Mouse (Mus musculus): ENCODE data around the gene Enpep.

Enpep gene

GRCm38 (mm10) chr3:129311951-129312350 is 20.6 kb downstream of the Enpep start:
- no peak for DNase-seq

GRCm38 (mm10) chr3:129309926-129310325 is 22.6 kb downstream of the Enpep start:
- DNase-seq, result no peak

GRCm38 (mm10) chr3:129308876-129309275 is 23.6 kb downstream of the Enpep start:
- DNase-seq, result no peak

GRCm38 (mm10) chr3:129308102-129308752 is 24.3 kb downstream of the Enpep start:
- DNase-seq, result no peak

- DNase-seq, result peak; percentile 37 to 45
Measured at GRCm38 (mm10) chr3:129303941-129304340, 28.6 kb downstream of the Enpep start.

GRCm38 (mm10) chr3:129299874-129300273 is 32.6 kb downstream of the Enpep start:
- DNase-seq, result no peak

- no peak for DNase-seq
Measured at GRCm38 (mm10) chr3:129298606-129299005, 33.9 kb downstream of the Enpep start.

GRCm38 (mm10) chr3:129296994-129297393 is 35.5 kb downstream of the Enpep start:
- peak in 1 of 2 experiments; percentile 40 for DNase-seq

GRCm38 (mm10) chr3:129295883-129296282 is 36.6 kb downstream of the Enpep start:
- DNase-seq, result no peak

- DNase-seq, result no peak
Measured at GRCm38 (mm10) chr3:129289536-129289935, 43.0 kb downstream of the Enpep start.

- no peak for DNase-seq
Measured at GRCm38 (mm10) chr3:129287140-129287539, 45.4 kb downstream of the Enpep start.

- peak in 1 of 2 experiments; percentile 24 for DNase-seq
Measured at GRCm38 (mm10) chr3:129286426-129286825, 46.1 kb downstream of the Enpep start.

- no peak for DNase-seq
Measured at GRCm38 (mm10) chr3:129284326-129284725, 48.2 kb downstream of the Enpep start.

GRCm38 (mm10) chr3:129279441-129279840 is 53.1 kb downstream of the Enpep start:
- no peak for DNase-seq

GRCm38 (mm10) chr3:129273156-129273831 is 59.2 kb downstream of the Enpep start:
- no peak for DNase-seq

- DNase-seq, result peak; percentile 19 to 27
Measured at GRCm38 (mm10) chr3:129270044-129270443, 62.5 kb downstream of the Enpep start.

GRCm38 (mm10) chr3:129268886-129269683 is 63.4 kb downstream of the Enpep start:
- peak; percentile 20 to 31 for DNase-seq

GRCm38 (mm10) chr3:129258497-129258896 is 74.0 kb downstream of the Enpep start:
- DNase-seq, result no peak

GRCm38 (mm10) chr3:129256766-129257165 is 75.8 kb downstream of the Enpep start:
- DNase-seq, result peak in 1 of 2 experiments; percentile 9

GRCm38 (mm10) chr3:129256283-129256682 is 76.2 kb downstream of the Enpep start:
- no peak for DNase-seq

- DNase-seq, result peak; percentile 10 to 19
Measured at GRCm38 (mm10) chr3:129254246-129254645, 78.3 kb downstream of the Enpep start.

- no peak for DNase-seq
Measured at GRCm38 (mm10) chr3:129250997-129251396, 81.5 kb downstream of the Enpep start.

GRCm38 (mm10) chr3:129238664-129239258 is 93.8 kb downstream of the Enpep start:
- DNase-seq, result no peak

Measured in kidney, postnatal 4 days (tissue).